Mouse (Mus musculus): ENCODE data around the gene Angpt4.

- TF ChIP-seq POLR2A (IDR thresholded peaks at IDR 0.05; ENCODE audit: control insufficient read depth, extremely low read depth, insufficient read depth, low read length, poor library complexity) (no peak), CTCF (IDR thresholded peaks at IDR 0.05; ENCODE audit: borderline replicate concordance, control insufficient read depth, extremely low read depth, insufficient read depth, low read length, poor library complexity) (no peak)
These were observed 56.8 kb downstream of the Angpt4 start for GRCm38 (mm10) chr2:151967792-151968191.

Data from thymus, adult 2 months (tissue).